ENCODE assay signal across 16 mouse cellular contexts in the genomic region with DNA sequence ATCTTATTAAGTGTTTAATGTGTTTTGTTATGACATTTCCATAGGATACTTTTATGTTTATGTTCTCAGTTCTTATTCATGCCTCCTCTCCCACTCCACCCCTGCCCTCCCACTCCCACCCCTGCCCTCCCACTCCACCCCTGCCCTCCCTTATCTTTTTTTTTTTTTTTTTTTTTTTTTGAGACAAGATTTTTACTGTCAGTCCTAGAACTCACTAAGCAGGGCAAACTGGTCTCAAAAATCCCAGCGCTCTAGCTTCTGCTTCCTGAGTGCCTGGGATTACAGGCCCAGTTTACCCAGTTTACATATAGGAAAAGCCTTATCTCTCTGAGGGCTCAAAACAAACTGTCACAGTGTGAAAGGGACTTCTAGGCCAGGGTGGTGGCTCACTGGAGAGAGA. TPM values are rescaled to one million over a fixed set of nuclear protein-coding genes. Genes with fewer than 3 reads are reported as not detected.
DNase-seq lines count a peak whose midpoint lies in the region; ATAC-seq and TF ChIP-seq lines count a peak whose summit lies in the region.
"Had no signal": no experiment of that assay in that cellular context is flagged by ENCODE, and none has a peak within 500 bp of the region (broad histone marks: within the 10 kb centered on the region; RNA-seq: fewer than 3 reads in every experiment).

No protein-coding gene starts in this region.

- DNase-seq in heart, adult 2 months: no peak
- DNase-seq in lung, embryonic 14.5 days: peak; percentile 27
- DNase-seq in lung, postnatal 36 days: no peak
- DNase-seq in limb, embryonic 10.5 days (ENCODE audit: low spot score): no peak
- no peak for DNase-seq in thymus, adult 2 months
- DNase-seq in cerebellum, adult 9-11 months: no peak
- DNase-seq: adrenal gland, postnatal 36 days; cerebellum, postnatal 36 days; heart, postnatal 36 days; layer of hippocampus, adult 9-11 months had no signal

- intact Hi-C loops in heart, adult 2 months (cut with DNase I): loop anchor here (10.0 kb wide), 1 partner anchor 382 kb away; a partner anchor contains a TSS

- H3K27ac ChIP-seq in heart, embryonic 15.5 days: peak overlapping the region; percentile 41
- no peak overlapping the region; the same call in 1 of the 2 replicates for H3K27ac ChIP-seq in heart, adult 2 months
- peak overlapping the region; percentile 77 for H3K27ac ChIP-seq in lung, embryonic 14.5 days (ENCODE audit: low read depth)
- 0 out of 2 replicates have a peak overlapping the region, but pooled peaks have one; percentile 20 for H3K27ac ChIP-seq in limb, embryonic 10.5 days
- H3K27ac ChIP-seq in stomach, embryonic 15.5 days: peak overlapping the region; percentile 78
- H3K27ac ChIP-seq in thymus, adult 2 months (ENCODE audit: control insufficient read depth, insufficient read depth, low read length): no peak overlapping the region
- H3K27ac ChIP-seq: embryonic facial prominence, embryonic 12.5 days; forebrain, embryonic 12.5 days had no signal

- no peaks in the 10 kb centered on the region; the same call in 1 of the 2 replicates for H3K79me2 ChIP-seq in heart, adult 2 months (replicated peaks; ENCODE audit: control insufficient read depth, insufficient read depth, low read length)

- peaks cover 35% of the 10 kb centered on the region for H3K4me1 ChIP-seq in heart, embryonic 15.5 days (replicated peaks)
- H3K4me1 ChIP-seq in heart, adult 2 months (ENCODE audit: control insufficient read depth, insufficient read depth, low read length): peaks cover 5% of the 10 kb centered on the region
- H3K4me1 ChIP-seq in lung, embryonic 14.5 days (ENCODE audit: insufficient read depth): peaks cover 26% of the 10 kb centered on the region; the same call in 1 of the 2 replicates
- peaks cover 44% of the 10 kb centered on the region for H3K4me1 ChIP-seq in limb, embryonic 10.5 days
- H3K4me1 ChIP-seq in stomach, embryonic 15.5 days: peaks cover 32% of the 10 kb centered on the region
- H3K4me1 ChIP-seq in thymus, adult 2 months (replicated peaks; ENCODE audit: control insufficient read depth, insufficient read depth, low read length): 0 out of 2 replicates have a peak, but pooled peaks cover 4% of the 10 kb centered on the region

- 73% methylated on average over 1 of the region's 1 CpGs for WGBS in heart, embryonic 15.5 days
- WGBS in heart, adult 2 months: 94% methylated on average over 1 of the region's 1 CpGs
- WGBS in lung, embryonic 14.5 days: 22% methylated on average over 1 of the region's 1 CpGs
- 74% methylated on average over 1 of the region's 1 CpGs for WGBS in limb, embryonic 10.5 days
- WGBS in stomach, embryonic 15.5 days: 74% methylated on average over 1 of the region's 1 CpGs
- 94% methylated on average over 1 of the region's 1 CpGs for WGBS in thymus, adult 2 months

- no peak overlapping the region for H3K4me3 ChIP-seq in heart, embryonic 15.5 days
- no peak overlapping the region for H3K4me3 ChIP-seq in heart, adult 2 months
- no peak overlapping the region for H3K4me3 ChIP-seq in lung, embryonic 14.5 days (ENCODE audit: low read depth, low read length)
- H3K4me3 ChIP-seq in limb, embryonic 10.5 days: no peak overlapping the region
- 0 out of 2 replicates have a peak overlapping the region, but pooled peaks have one; percentile 11 for H3K4me3 ChIP-seq in stomach, embryonic 15.5 days (replicated peaks)
- no peak overlapping the region for H3K4me3 ChIP-seq in thymus, adult 2 months (ENCODE audit: control insufficient read depth, insufficient read depth, low read length)
- H3K4me3 ChIP-seq: embryonic facial prominence, embryonic 12.5 days; forebrain, embryonic 12.5 days; myocyte had no signal

- ATAC-seq in heart, embryonic 15.5 days (replicated peaks; ENCODE audit: insufficient number of reproducible peaks, insufficient read depth, low FRiP score, low read depth): no peak
- no peak for ATAC-seq in lung, embryonic 14.5 days (ENCODE audit: insufficient read depth)
- no peak for ATAC-seq in stomach, embryonic 15.5 days (ENCODE audit: insufficient read depth, low FRiP score, low read depth)

- peak overlapping the region; percentile 42; the same call in 1 of the 2 replicates for H3K4me2 ChIP-seq in heart, embryonic 15.5 days
- peak overlapping the region; percentile 50 for H3K4me2 ChIP-seq in lung, embryonic 14.5 days
- peak overlapping the region; percentile 38 for H3K4me2 ChIP-seq in stomach, embryonic 15.5 days
- H3K4me2 ChIP-seq: embryonic facial prominence, embryonic 12.5 days; forebrain, embryonic 12.5 days; midbrain, embryonic 11.5 days had no signal

- TF ChIP-seq CTCF in heart, adult 2 months (IDR thresholded peaks at IDR 0.05): no peak
- no peak for TF ChIP-seq CTCF in lung, embryonic 14.5 days (IDR thresholded peaks at IDR 0.05; ENCODE audit: low read depth)
- no peak for TF ChIP-seq CTCF in thymus, adult 2 months (IDR thresholded peaks at IDR 0.05; ENCODE audit: borderline replicate concordance, control insufficient read depth, extremely low read depth, insufficient read depth, low read length, poor library complexity)

- no peak for TF ChIP-seq POLR2A in heart, adult 2 months (IDR thresholded peaks at IDR 0.05; ENCODE audit: insufficient read depth, low read depth, low read length)
- TF ChIP-seq POLR2A in thymus, adult 2 months (IDR thresholded peaks at IDR 0.05; ENCODE audit: control insufficient read depth, extremely low read depth, insufficient read depth, low read length, poor library complexity): no peak

- 0 out of 2 replicates have a peak overlapping the region, but pooled peaks have one; percentile 2 for H3K9ac ChIP-seq in heart, embryonic 15.5 days
- H3K9ac ChIP-seq in heart, adult 2 months (ENCODE audit: low read depth, low read length): no peak overlapping the region
- H3K9ac ChIP-seq in lung, embryonic 14.5 days: no peak overlapping the region; the same call in 1 of the 2 replicates
- H3K9ac ChIP-seq in stomach, embryonic 15.5 days: no peak overlapping the region
- H3K9ac ChIP-seq: embryonic facial prominence, embryonic 12.5 days; forebrain, embryonic 12.5 days had no signal

- TF ChIP-seq EP300 in heart, adult 2 months (IDR thresholded peaks at IDR 0.05; ENCODE audit: insufficient read depth, low read depth, low read length): no peak

- H3K27me3 ChIP-seq in heart, embryonic 15.5 days: no peaks in the 10 kb centered on the region
- H3K27me3 ChIP-seq in heart, adult 2 months (ENCODE audit: control insufficient read depth, insufficient read depth, low read length): no peaks in the 10 kb centered on the region
- no peaks in the 10 kb centered on the region for H3K27me3 ChIP-seq in lung, embryonic 14.5 days (ENCODE audit: insufficient read depth, low read length)
- H3K27me3 ChIP-seq in limb, embryonic 10.5 days (ENCODE audit: low read depth, poor library complexity, severe bottlenecking): no peaks in the 10 kb centered on the region
- no peaks in the 10 kb centered on the region for H3K27me3 ChIP-seq in stomach, embryonic 15.5 days (replicated peaks)
- H3K27me3 ChIP-seq in thymus, adult 2 months (ENCODE audit: control insufficient read depth, insufficient read depth, low read length): peaks cover 7% of the 10 kb centered on the region
- H3K27me3 ChIP-seq: embryonic facial prominence, embryonic 12.5 days had no signal

- no peaks in the 10 kb centered on the region for H3K36me3 ChIP-seq in heart, embryonic 15.5 days
- no peaks in the 10 kb centered on the region for H3K36me3 ChIP-seq in heart, adult 2 months (ENCODE audit: control insufficient read depth, insufficient read depth, low read length)
- H3K36me3 ChIP-seq in lung, embryonic 14.5 days (ENCODE audit: insufficient read depth): no peaks in the 10 kb centered on the region
- H3K36me3 ChIP-seq in limb, embryonic 10.5 days: 0 out of 2 replicates have a peak, but pooled peaks cover under 1% of the 10 kb centered on the region
- no peaks in the 10 kb centered on the region for H3K36me3 ChIP-seq in stomach, embryonic 15.5 days
- no peaks in the 10 kb centered on the region for H3K36me3 ChIP-seq in thymus, adult 2 months (ENCODE audit: control insufficient read depth, insufficient read depth, low read length)
- H3K36me3 ChIP-seq: embryonic facial prominence, embryonic 12.5 days; forebrain, embryonic 12.5 days had no signal

- no peaks in the 10 kb centered on the region for H3K9me3 ChIP-seq in heart, embryonic 15.5 days (replicated peaks)
- H3K9me3 ChIP-seq in lung, embryonic 14.5 days (ENCODE audit: low read depth, low read length): no peaks in the 10 kb centered on the region
- no peaks in the 10 kb centered on the region for H3K9me3 ChIP-seq in limb, embryonic 10.5 days (replicated peaks)
- no peaks in the 10 kb centered on the region for H3K9me3 ChIP-seq in stomach, embryonic 15.5 days
- H3K9me3 ChIP-seq: embryonic facial prominence, embryonic 12.5 days; forebrain, embryonic 12.5 days had no signal

RNA-seq across cellular contexts. Expression of a gene that starts 3.5 kb away (rescaled TPM):
- polyA plus RNA-seq in heart, embryonic 15.5 days (2015; fragmentation: Nextera tagmentation; extraction: Ambion mirVana): 32.9 and 42.9 TPM in 2 replicates
- 10 to 100 TPM; 45.9 to 53.9 TPM for total RNA-seq in heart, adult 2 months (2021)
- 35.2 and 51.8 TPM in 2 replicates for polyA plus RNA-seq in heart, adult 2 months (2012; rRNA removed)
- 68.6 and 78.0 TPM in 2 replicates for polyA plus RNA-seq in lung, embryonic 14.5 days (2014; fragmentation: Nextera tagmentation; extraction: Ambion mirVana)
- polyA plus RNA-seq in limb, embryonic 10.5 days (2016; fragmentation: Nextera tagmentation; extraction: Ambion mirVana): 66.3 and 81.0 TPM in 2 replicates
- polyA plus RNA-seq in stomach, embryonic 15.5 days (2015; fragmentation: Nextera tagmentation; extraction: Ambion mirVana): 35.5 and 41.4 TPM in 2 replicates
- polyA plus RNA-seq in thymus, adult 2 months (2012; rRNA removed): 9.2 and 10.4 TPM in 2 replicates

RNA-seq across cellular contexts. Expression of a gene that starts 13.0 kb away (rescaled TPM):
- 6.5 and 10.4 TPM in 2 replicates for polyA plus RNA-seq in heart, embryonic 15.5 days (2015; fragmentation: Nextera tagmentation; extraction: Ambion mirVana)
- 1 to 10 TPM; 1.7 to 2.2 TPM for total RNA-seq in heart, adult 2 months (2021)
- 6.0 and 8.9 TPM in 2 replicates for polyA plus RNA-seq in heart, adult 2 months (2012; rRNA removed)
- polyA plus RNA-seq in lung, embryonic 14.5 days (2014; fragmentation: Nextera tagmentation; extraction: Ambion mirVana): 9.7 and 10.2 TPM in 2 replicates
- polyA plus RNA-seq in limb, embryonic 10.5 days (2016; fragmentation: Nextera tagmentation; extraction: Ambion mirVana): 10.4 and 10.6 TPM in 2 replicates
- polyA plus RNA-seq in stomach, embryonic 15.5 days (2015; fragmentation: Nextera tagmentation; extraction: Ambion mirVana): 13.0 and 14.5 TPM in 2 replicates
- 37.4 and 39.2 TPM in 2 replicates for polyA plus RNA-seq in thymus, adult 2 months (2012; rRNA removed)

RNA-seq across cellular contexts. Expression of a gene that starts 32.2 kb away (rescaled TPM):
- 37.7 and 53.3 TPM in 2 replicates for polyA plus RNA-seq in heart, embryonic 15.5 days (2015; fragmentation: Nextera tagmentation; extraction: Ambion mirVana)
- 10 to 100 TPM; 12.5 to 13.6 TPM for total RNA-seq in heart, adult 2 months (2021)
- 23.5 and 24.2 TPM in 2 replicates for polyA plus RNA-seq in heart, adult 2 months (2012; rRNA removed)
- polyA plus RNA-seq in lung, embryonic 14.5 days (2014; fragmentation: Nextera tagmentation; extraction: Ambion mirVana): 87.1 and 89.3 TPM in 2 replicates
- polyA plus RNA-seq in limb, embryonic 10.5 days (2016; fragmentation: Nextera tagmentation; extraction: Ambion mirVana): 73.4 and 75.9 TPM in 2 replicates
- 73.2 and 73.4 TPM in 2 replicates for polyA plus RNA-seq in stomach, embryonic 15.5 days (2015; fragmentation: Nextera tagmentation; extraction: Ambion mirVana)
- 25.0 and 28.0 TPM in 2 replicates for polyA plus RNA-seq in thymus, adult 2 months (2012; rRNA removed)

RNA-seq across cellular contexts. Expression of a gene that starts 38.9 kb away (rescaled TPM):
- 70.5 and 95.7 TPM in 2 replicates for polyA plus RNA-seq in heart, embryonic 15.5 days (2015; fragmentation: Nextera tagmentation; extraction: Ambion mirVana)
- 10 to 100 TPM; 60.5 to 66.4 TPM for total RNA-seq in heart, adult 2 months (2021)
- polyA plus RNA-seq in heart, adult 2 months (2012; rRNA removed): 63.9 and 74.2 TPM in 2 replicates
- 137 and 141 TPM in 2 replicates for polyA plus RNA-seq in lung, embryonic 14.5 days (2014; fragmentation: Nextera tagmentation; extraction: Ambion mirVana)
- 200 and 201 TPM in 2 replicates for polyA plus RNA-seq in limb, embryonic 10.5 days (2016; fragmentation: Nextera tagmentation; extraction: Ambion mirVana)
- polyA plus RNA-seq in stomach, embryonic 15.5 days (2015; fragmentation: Nextera tagmentation; extraction: Ambion mirVana): 113 and 122 TPM in 2 replicates
- polyA plus RNA-seq in thymus, adult 2 months (2012; rRNA removed): 432 and 434 TPM in 2 replicates

RNA-seq across cellular contexts. Expression of a gene that starts 52.0 kb away (rescaled TPM):
- 6.1 and 11.2 TPM in 2 replicates for polyA plus RNA-seq in heart, embryonic 15.5 days (2015; fragmentation: Nextera tagmentation; extraction: Ambion mirVana)
- total RNA-seq in heart, adult 2 months (2021): 1 to 10 TPM; 8.1 to 8.8 TPM
- polyA plus RNA-seq in heart, adult 2 months (2012; rRNA removed): 11.8 and 12.8 TPM in 2 replicates
- polyA plus RNA-seq in lung, embryonic 14.5 days (2014; fragmentation: Nextera tagmentation; extraction: Ambion mirVana): 4.4 and 4.6 TPM in 2 replicates
- 8.1 and 8.5 TPM in 2 replicates for polyA plus RNA-seq in limb, embryonic 10.5 days (2016; fragmentation: Nextera tagmentation; extraction: Ambion mirVana)
- polyA plus RNA-seq in stomach, embryonic 15.5 days (2015; fragmentation: Nextera tagmentation; extraction: Ambion mirVana): 7.8 and 8.7 TPM in 2 replicates
- 41.1 and 44.1 TPM in 2 replicates for polyA plus RNA-seq in thymus, adult 2 months (2012; rRNA removed)

Comparison
In these comparisons a context has a peak if more than half of its experiments do, and no peak if none do; other contexts are left out.
1. H3K27ac ChIP-seq: peak in heart, embryonic 15.5 days (single experiment), lung, embryonic 14.5 days (single experiment), limb, embryonic 10.5 days (single experiment) and stomach, embryonic 15.5 days (single experiment); none in heart, adult 2 months (single experiment) and thymus, adult 2 months (single experiment).
2. Peak in every context shown above with its lines, with median percentiles within 50 percentile points of each other: H3K4me2 ChIP-seq.